Mouse (Mus musculus): Measurements from ENCODE around the gene 2310034G01Rik. TPM values are rescaled to one million over a fixed set of nuclear protein-coding genes. Genes with fewer than 3 reads are reported as not detected.
A peak's percentile ranks its signal among the peaks of the same experiment; 100 is the strongest.

Gene 2310034G01Rik
- polyA plus RNA-seq, 1 experiment = 0.92 TPM

- no peaks in the 10 kb centered on the region for H3K36me3 ChIP-seq (ENCODE audit: control insufficient read depth, insufficient read depth)
- no peaks in the 10 kb centered on the region for H3K79me2 ChIP-seq (ENCODE audit: control insufficient read depth, insufficient read depth)
- H3K79me3 ChIP-seq (ENCODE audit: low read depth) = no peaks in the 10 kb centered on the region
- H3K4me3 ChIP-seq (ENCODE audit: insufficient read depth, poor library complexity, severe bottlenecking) = no peak overlapping the region
- no peak overlapping the region for H3ac ChIP-seq (ENCODE audit: control insufficient read depth, insufficient read length, low read depth)
- H3K27me3 ChIP-seq (ENCODE audit: control insufficient read depth, insufficient read depth, insufficient read length) = no peaks in the 10 kb centered on the region
- peak; percentile 64 for TF ChIP-seq CTCF (IDR thresholded peaks at IDR 0.05; ENCODE audit: control insufficient read depth, insufficient read depth, insufficient read length)
- no peak for TF ChIP-seq CEBPB (IDR thresholded peaks at IDR 0.05; ENCODE audit: low read depth)
Observed at GRCm38 (mm10) chr19:46369204-46369603, 19.1 kb upstream of the 2310034G01Rik start.

- H3K79me3 ChIP-seq (ENCODE audit: low read depth) = no peaks in the 10 kb centered on the region
- H3K27me3 ChIP-seq (ENCODE audit: control insufficient read depth, insufficient read depth, insufficient read length) = no peaks in the 10 kb centered on the region
Observed at GRCm38 (mm10) chr19:46367798-46368590, 17.9 kb upstream of the 2310034G01Rik start.

GRCm38 (mm10) chr19:46363294-46364009 is 13.3 kb upstream of the 2310034G01Rik start:
- Histone ChIP-seq H3K79me3 (ENCODE audit: low read depth) (no peaks in the 10 kb centered on the region), H3ac (ENCODE audit: control insufficient read depth, insufficient read length, low read depth) (no peak overlapping the region), H3K36me3 (ENCODE audit: control insufficient read depth, insufficient read depth) (no peaks in the 10 kb centered on the region), H3K27me3 (ENCODE audit: control insufficient read depth, insufficient read depth, insufficient read length) (no peaks in the 10 kb centered on the region), H3K79me2 (ENCODE audit: control insufficient read depth, insufficient read depth) (no peaks in the 10 kb centered on the region), H3K4me3 (ENCODE audit: insufficient read depth, poor library complexity, severe bottlenecking) (no peak overlapping the region)
- TF ChIP-seq USF1 (IDR thresholded peaks at IDR 0.05; ENCODE audit: low read depth) = no peak
- TF ChIP-seq CEBPB (IDR thresholded peaks at IDR 0.05; ENCODE audit: low read depth) = no peak
- no peak for TF ChIP-seq CTCF (IDR thresholded peaks at IDR 0.05; ENCODE audit: control insufficient read depth, insufficient read depth, insufficient read length)
- no peak for TF ChIP-seq FOSL1 (IDR thresholded peaks at IDR 0.05; ENCODE audit: insufficient read depth, low read length, poor library complexity, severe bottlenecking)
- no peak for TF ChIP-seq MYOG (IDR thresholded peaks at IDR 0.05; ENCODE audit: control insufficient read depth, extremely low read depth, insufficient read length)
- TF ChIP-seq MYOD1 (IDR thresholded peaks at IDR 0.05; ENCODE audit: control insufficient read depth, insufficient read length, low read depth) = no peak
- no peak for TF ChIP-seq MAX (IDR thresholded peaks at IDR 0.05)

More at GRCm38 (mm10) chr19:46367798-46368590, 17.9 kb upstream of the 2310034G01Rik start:
- no peak overlapping the region for H3K4me3 ChIP-seq (ENCODE audit: insufficient read depth, poor library complexity, severe bottlenecking)
- H3K36me3 ChIP-seq (ENCODE audit: control insufficient read depth, insufficient read depth) = no peaks in the 10 kb centered on the region
- no peak overlapping the region for H3ac ChIP-seq (ENCODE audit: control insufficient read depth, insufficient read length, low read depth)
- TF ChIP-seq MYOD1 (IDR thresholded peaks at IDR 0.05; ENCODE audit: control insufficient read depth, insufficient read length, low read depth) (no peak), MYOG (IDR thresholded peaks at IDR 0.05; ENCODE audit: control insufficient read depth, extremely low read depth, insufficient read length) (no peak), CTCF (IDR thresholded peaks at IDR 0.05; ENCODE audit: control insufficient read depth, insufficient read depth, insufficient read length) (no peak), USF1 (IDR thresholded peaks at IDR 0.05; ENCODE audit: low read depth) (no peak), CEBPB (IDR thresholded peaks at IDR 0.05; ENCODE audit: low read depth) (no peak), MAX (IDR thresholded peaks at IDR 0.05) (no peak), FOSL1 (IDR thresholded peaks at IDR 0.05; ENCODE audit: insufficient read depth, low read length, poor library complexity, severe bottlenecking) (no peak)
- H3K79me2 ChIP-seq (ENCODE audit: control insufficient read depth, insufficient read depth) = no peaks in the 10 kb centered on the region

GRCm38 (mm10) chr19:46362104-46362503 is 12.0 kb upstream of the 2310034G01Rik start:
- H3K4me3 ChIP-seq (ENCODE audit: insufficient read depth, poor library complexity, severe bottlenecking) = no peak overlapping the region
- H3K79me2 ChIP-seq (ENCODE audit: control insufficient read depth, insufficient read depth) = no peaks in the 10 kb centered on the region
- no peaks in the 10 kb centered on the region for H3K27me3 ChIP-seq (ENCODE audit: control insufficient read depth, insufficient read depth, insufficient read length)
- H3K79me3 ChIP-seq (ENCODE audit: low read depth) = no peaks in the 10 kb centered on the region
- no peak overlapping the region for H3ac ChIP-seq (ENCODE audit: control insufficient read depth, insufficient read length, low read depth)
- no peaks in the 10 kb centered on the region for H3K36me3 ChIP-seq (ENCODE audit: control insufficient read depth, insufficient read depth)
- TF ChIP-seq FOSL1 (IDR thresholded peaks at IDR 0.05; ENCODE audit: insufficient read depth, low read length, poor library complexity, severe bottlenecking) = no peak

- H3K36me3 ChIP-seq (ENCODE audit: control insufficient read depth, insufficient read depth) = no peaks in the 10 kb centered on the region
- TF ChIP-seq FOSL1 (IDR thresholded peaks at IDR 0.05; ENCODE audit: insufficient read depth, low read length, poor library complexity, severe bottlenecking) (no peak), MYOD1 (IDR thresholded peaks at IDR 0.05; ENCODE audit: control insufficient read depth, insufficient read length, low read depth) (no peak), MYOG (IDR thresholded peaks at IDR 0.05; ENCODE audit: control insufficient read depth, extremely low read depth, insufficient read length) (no peak), MAX (IDR thresholded peaks at IDR 0.05) (no peak), USF1 (IDR thresholded peaks at IDR 0.05; ENCODE audit: low read depth) (no peak), CEBPB (IDR thresholded peaks at IDR 0.05; ENCODE audit: low read depth) (no peak), CTCF (IDR thresholded peaks at IDR 0.05; ENCODE audit: control insufficient read depth, insufficient read depth, insufficient read length) (no peak)
- no peaks in the 10 kb centered on the region for H3K79me2 ChIP-seq (ENCODE audit: control insufficient read depth, insufficient read depth)
- H3K27me3 ChIP-seq (ENCODE audit: control insufficient read depth, insufficient read depth, insufficient read length) = no peaks in the 10 kb centered on the region
- no peak overlapping the region for H3ac ChIP-seq (ENCODE audit: control insufficient read depth, insufficient read length, low read depth)
- no peak overlapping the region for H3K4me3 ChIP-seq (ENCODE audit: insufficient read depth, poor library complexity, severe bottlenecking)
- no peaks in the 10 kb centered on the region for H3K79me3 ChIP-seq (ENCODE audit: low read depth)
Observed at GRCm38 (mm10) chr19:46358381-46358780, 8.3 kb upstream of the 2310034G01Rik start.

Data from C2C12 (cell line).